Mouse (Mus musculus): Measurements from ENCODE around the gene Arhgap17.

The Arhgap17 gene

GRCm38 (mm10) chr7:123273056-123273455, 96.7 kb downstream of the Arhgap17 start:
- no peak for DNase-seq

GRCm38 (mm10) chr7:123258103-123258502, 111.6 kb downstream of the Arhgap17 start:
- DNase-seq: no peak

- no peak for DNase-seq
Observed at GRCm38 (mm10) chr7:123254196-123254970, 115.3 kb downstream of the Arhgap17 start.

- no peak for DNase-seq
Observed at GRCm38 (mm10) chr7:123253396-123253795, 116.3 kb downstream of the Arhgap17 start.

GRCm38 (mm10) chr7:123251343-123251742, 118.4 kb downstream of the Arhgap17 start:
- no peak for DNase-seq

GRCm38 (mm10) chr7:123248166-123248565, 121.5 kb downstream of the Arhgap17 start:
- no peak for DNase-seq

GRCm38 (mm10) chr7:123246504-123247084, 123.1 kb downstream of the Arhgap17 start:
- DNase-seq: no peak

- DNase-seq: no peak
Observed at GRCm38 (mm10) chr7:123244833-123245232, 124.9 kb downstream of the Arhgap17 start.

GRCm38 (mm10) chr7:123242241-123242640, 127.5 kb downstream of the Arhgap17 start:
- no peak for DNase-seq

- no peak for DNase-seq
Observed at GRCm38 (mm10) chr7:123240064-123240463, 129.7 kb downstream of the Arhgap17 start.

GRCm38 (mm10) chr7:123238621-123239020, 131.1 kb downstream of the Arhgap17 start:
- no peak for DNase-seq

GRCm38 (mm10) chr7:123235449-123235848, 134.3 kb downstream of the Arhgap17 start:
- no peak for DNase-seq
